Mouse (Mus musculus): ENCODE data around the gene Tmem143. TPM values are rescaled to one million over a fixed set of nuclear protein-coding genes. Genes with fewer than 3 reads are reported as not detected.

Tmem143 gene
- polyA plus RNA-seq, 1 experiment from 2014 or later: 5.8 TPM

DNA sequence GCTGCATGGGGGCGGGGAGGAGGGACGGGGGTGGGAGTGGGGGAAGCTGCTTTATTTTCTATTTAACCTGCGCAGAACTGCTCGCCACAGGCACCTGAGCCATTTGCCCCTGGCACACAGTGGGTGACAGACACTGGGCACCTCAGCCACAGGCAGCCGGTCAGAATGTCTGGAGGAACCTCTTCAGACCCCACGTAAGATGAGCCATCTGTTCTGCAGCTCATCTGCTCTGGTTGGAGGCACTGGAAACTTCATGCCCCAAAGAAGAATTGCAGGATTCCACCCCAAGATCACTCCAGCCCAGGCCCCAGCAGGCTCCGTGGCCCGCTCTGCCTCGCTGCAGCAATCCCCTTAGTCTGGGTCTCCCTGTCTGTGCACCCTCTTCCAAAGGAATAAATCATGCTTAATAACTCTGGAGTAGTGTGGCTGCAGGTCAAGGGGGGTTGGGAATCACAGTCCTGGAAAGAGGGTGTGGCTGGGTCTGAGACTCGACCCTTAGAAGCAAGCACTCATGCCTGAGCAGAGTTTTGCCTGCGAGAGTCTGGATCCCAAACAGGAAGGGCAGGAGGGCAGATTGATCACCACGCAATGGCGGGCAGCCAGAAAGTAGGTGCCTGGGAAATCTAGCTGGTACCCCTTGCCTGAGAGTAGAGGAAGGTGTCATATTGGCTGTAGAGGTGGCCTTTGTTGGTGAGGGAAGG lies 20.4 kb downstream of the Tmem143 start:
- H3K27me3 ChIP-seq (replicated peaks): no peaks in the 10 kb centered on the region; the same call in 1 of the 2 replicates
- H3K9ac ChIP-seq: peak overlapping the region; percentile 74
- H3K4me3 ChIP-seq: peak overlapping the region; percentile 42
- H3K36me3 ChIP-seq: peaks cover 5% of the 10 kb centered on the region; the same call in 1 of the 2 replicates
- no peak for ATAC-seq (ENCODE audit: extremely low read depth, insufficient number of reproducible peaks, low FRiP score, low TSS enrichment)
- H3K4me1 ChIP-seq: peaks cover 51% of the 10 kb centered on the region
- H3K27ac ChIP-seq (replicated peaks): peak overlapping the region; percentile 73
- 35% methylated on average over 13 of the region's 13 CpGs for WGBS
- H3K4me2 ChIP-seq: peak overlapping the region; percentile 68
- H3K9me3 ChIP-seq: no peaks in the 10 kb centered on the region

DNA sequence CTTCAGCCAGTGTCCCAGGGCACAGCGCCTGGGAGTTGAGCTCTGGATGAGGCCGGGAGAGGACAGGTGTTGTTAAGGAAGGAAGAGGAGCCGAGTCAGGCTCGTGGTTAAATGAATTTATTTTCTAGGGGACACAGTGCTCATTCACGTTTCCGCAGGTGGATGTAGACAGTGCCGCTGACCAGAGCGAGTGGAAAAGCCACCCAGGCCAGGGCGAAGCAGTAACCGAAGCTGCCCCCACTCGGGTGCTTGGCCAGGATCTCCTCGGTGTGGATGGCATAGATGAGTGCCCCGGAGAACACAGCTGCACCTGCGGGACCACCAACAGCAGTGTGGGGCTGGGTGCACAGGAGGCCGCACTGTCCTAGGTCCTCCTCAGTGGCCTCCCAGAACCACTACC lies 21.2 kb downstream of the Tmem143 start:
- H3K4me2 ChIP-seq: no peak overlapping the region
- H3K36me3 ChIP-seq: peaks cover 5% of the 10 kb centered on the region; the same call in 1 of the 2 replicates
- H3K27me3 ChIP-seq (replicated peaks): no peaks in the 10 kb centered on the region; the same call in 1 of the 2 replicates
- H3K4me3 ChIP-seq: no peak overlapping the region
- no peak for ATAC-seq (ENCODE audit: extremely low read depth, insufficient number of reproducible peaks, low FRiP score, low TSS enrichment)
- 82% methylated on average over 15 of the region's 15 CpGs for WGBS
- H3K9ac ChIP-seq: peak overlapping the region; percentile 74; the same call in 1 of the 2 replicates
- H3K4me1 ChIP-seq: peaks cover 58% of the 10 kb centered on the region
- 0 out of 2 replicates have a peak overlapping the region, but pooled peaks have one; percentile 73 for H3K27ac ChIP-seq (replicated peaks)
- no peaks in the 10 kb centered on the region for H3K9me3 ChIP-seq

DNA sequence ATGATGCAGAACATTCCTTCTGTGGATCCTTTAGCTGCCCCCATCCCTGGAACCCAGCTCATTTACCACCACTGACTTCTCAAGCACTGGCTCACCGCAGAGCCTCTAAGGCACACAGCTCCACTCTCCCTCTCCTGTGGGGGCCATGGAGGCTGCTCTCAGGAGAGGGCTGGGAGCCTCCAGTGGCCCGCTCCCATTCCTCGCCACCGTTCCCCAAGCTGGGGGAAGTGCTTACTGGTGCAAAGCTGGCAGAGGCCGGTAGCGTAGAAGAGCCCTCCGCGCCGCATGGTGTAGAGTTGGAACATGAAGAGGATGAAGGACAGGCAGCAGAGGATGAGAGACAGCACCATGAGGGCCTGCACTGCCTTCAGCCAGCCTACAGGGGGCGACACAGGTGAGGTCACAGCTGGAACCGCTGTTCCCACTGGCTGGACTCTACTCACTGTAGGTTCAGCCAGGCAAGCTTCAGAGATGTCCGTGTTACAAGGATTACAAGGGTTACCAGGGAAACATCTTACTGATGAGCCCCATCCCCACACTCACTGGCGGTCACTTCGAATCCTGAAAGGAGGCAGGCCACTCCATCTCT lies 22.4 kb downstream of the Tmem143 start:
- WGBS: 62% methylated on average over 14 of the region's 14 CpGs
- H3K27ac ChIP-seq (replicated peaks): no peak overlapping the region
- peak overlapping the region; percentile 62 for H3K4me2 ChIP-seq
- ATAC-seq (ENCODE audit: extremely low read depth, insufficient number of reproducible peaks, low FRiP score, low TSS enrichment): no peak
- no peaks in the 10 kb centered on the region for H3K9me3 ChIP-seq
- H3K27me3 ChIP-seq (replicated peaks): no peaks in the 10 kb centered on the region; the same call in 1 of the 2 replicates
- peaks cover 5% of the 10 kb centered on the region; the same call in 1 of the 2 replicates for H3K36me3 ChIP-seq
- peak overlapping the region; percentile 82 for H3K9ac ChIP-seq
- H3K4me3 ChIP-seq: peak overlapping the region; percentile 58; the same call in 1 of the 2 replicates
- peaks cover 61% of the 10 kb centered on the region for H3K4me1 ChIP-seq

DNA sequence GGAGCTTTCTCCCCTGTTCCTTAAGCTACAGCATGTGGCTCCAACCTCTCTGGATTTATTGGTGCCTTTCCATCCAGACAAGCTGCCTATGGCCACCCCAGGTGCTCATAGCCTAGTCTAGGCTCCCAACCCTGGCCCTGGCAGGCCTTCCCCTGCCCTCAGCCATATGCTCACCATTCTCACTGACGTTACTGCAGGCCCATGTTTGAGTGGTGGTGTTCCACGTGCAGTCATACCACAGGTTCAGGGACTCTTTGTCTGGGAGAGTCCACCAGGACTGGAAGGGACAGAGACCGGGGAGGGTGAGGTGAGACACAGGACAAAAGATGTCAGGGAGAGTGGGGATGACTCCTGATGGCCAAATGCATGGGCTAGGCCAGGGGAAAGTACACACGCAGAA lies 23.0 kb downstream of the Tmem143 start:
- no peaks in the 10 kb centered on the region; the same call in 1 of the 2 replicates for H3K27me3 ChIP-seq (replicated peaks)
- H3K9me3 ChIP-seq: no peaks in the 10 kb centered on the region
- peaks cover 67% of the 10 kb centered on the region for H3K4me1 ChIP-seq
- H3K27ac ChIP-seq (replicated peaks): no peak overlapping the region
- H3K4me2 ChIP-seq: peak overlapping the region; percentile 62
- 70% methylated on average over 4 of the region's 4 CpGs for WGBS
- H3K36me3 ChIP-seq: peaks cover 5% of the 10 kb centered on the region; the same call in 1 of the 2 replicates
- ATAC-seq (ENCODE audit: extremely low read depth, insufficient number of reproducible peaks, low FRiP score, low TSS enrichment): no peak
- H3K9ac ChIP-seq: peak overlapping the region; percentile 82
- peak overlapping the region; percentile 58 for H3K4me3 ChIP-seq

DNA sequence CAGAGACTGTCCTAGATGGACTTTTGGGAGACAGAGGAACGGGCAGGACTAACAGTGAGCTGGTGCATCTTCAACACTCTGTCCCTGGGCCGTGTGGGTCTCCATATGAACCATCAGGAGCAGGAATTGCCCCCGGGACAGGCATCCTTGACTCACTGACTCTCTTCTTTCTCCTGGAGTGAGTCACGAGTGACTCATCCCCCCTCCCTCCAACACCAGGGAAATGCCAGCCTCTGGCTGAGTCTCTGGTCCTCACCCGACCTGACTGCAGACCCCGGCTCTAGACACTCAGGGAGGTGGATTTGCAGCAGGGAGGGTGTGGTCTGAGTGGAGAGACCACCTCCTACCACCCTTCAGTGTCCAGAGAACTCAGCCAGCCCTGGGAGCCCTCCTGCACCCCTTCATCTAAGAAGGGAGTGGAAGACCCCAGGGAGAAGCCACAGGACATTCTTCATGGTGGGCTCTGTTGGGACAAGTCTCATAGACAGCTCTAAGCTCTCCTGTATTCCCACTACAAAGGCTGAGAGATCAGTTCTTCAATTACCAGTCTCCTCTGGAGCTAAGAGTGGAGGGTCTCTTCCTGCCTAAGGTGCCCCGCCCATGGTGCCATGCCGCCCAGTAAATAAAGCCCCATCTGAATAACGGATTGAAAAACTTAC lies 24.0 kb downstream of the Tmem143 start:
- Histone ChIP-seq H3K9me3 (no peaks in the 10 kb centered on the region), H3K4me2 (peak overlapping the region; percentile 62), H3K36me3 (peaks cover 5% of the 10 kb centered on the region; the same call in 1 of the 2 replicates), H3K4me1 (peaks cover 67% of the 10 kb centered on the region), H3K4me3 (peak overlapping the region; percentile 58), H3K27ac (replicated peaks) (peak overlapping the region; percentile 92), H3K27me3 (replicated peaks) (no peaks in the 10 kb centered on the region; the same call in 1 of the 2 replicates), H3K9ac (peak overlapping the region; percentile 82)
- 26% methylated on average over 9 of the region's 9 CpGs for WGBS
- no peak for ATAC-seq (ENCODE audit: extremely low read depth, insufficient number of reproducible peaks, low FRiP score, low TSS enrichment)

DNA sequence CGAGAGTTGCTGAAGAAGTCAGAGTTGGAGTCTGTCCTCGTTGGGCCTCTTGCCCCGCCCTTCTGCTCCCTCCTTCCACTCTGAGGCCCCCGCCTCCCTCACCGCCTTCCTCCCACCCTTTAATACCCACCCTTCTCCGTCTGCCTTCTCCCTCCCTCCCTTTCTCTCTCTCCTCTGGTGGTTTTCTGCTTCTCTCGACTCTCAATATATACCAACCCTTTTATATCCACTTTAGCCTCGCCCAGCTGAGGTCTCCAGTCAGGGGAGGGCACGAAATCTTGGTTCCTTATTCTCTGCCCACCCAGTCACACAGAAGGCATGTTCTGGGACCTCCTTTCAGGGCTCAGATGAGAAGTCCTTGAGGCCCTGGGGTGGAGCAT lies 24.5 kb downstream of the Tmem143 start, which contains the start of gene Emp3:
Emp3 (minus strand) TSS at position 163 of the 380 bp plus-strand sequence.
- Histone ChIP-seq H3K27me3 (replicated peaks) (no peaks in the 10 kb centered on the region; the same call in 1 of the 2 replicates), H3K4me3 (peak within 1 kb of the TSS; percentile 58), H3K4me1 (peaks cover 62% of the 10 kb centered on the region), H3K36me3 (peaks cover 5% of the 10 kb centered on the region; the same call in 1 of the 2 replicates), H3K27ac (replicated peaks) (peak within 1 kb of the TSS; percentile 92), H3K4me2 (peak within 1 kb of the TSS; percentile 62), H3K9ac (peak within 1 kb of the TSS; percentile 82), H3K9me3 (no peaks in the 10 kb centered on the region)
- ATAC-seq (ENCODE audit: extremely low read depth, insufficient number of reproducible peaks, low FRiP score, low TSS enrichment): no peak
- WGBS: 30% methylated on average over 9 of the region's 9 CpGs

DNA sequence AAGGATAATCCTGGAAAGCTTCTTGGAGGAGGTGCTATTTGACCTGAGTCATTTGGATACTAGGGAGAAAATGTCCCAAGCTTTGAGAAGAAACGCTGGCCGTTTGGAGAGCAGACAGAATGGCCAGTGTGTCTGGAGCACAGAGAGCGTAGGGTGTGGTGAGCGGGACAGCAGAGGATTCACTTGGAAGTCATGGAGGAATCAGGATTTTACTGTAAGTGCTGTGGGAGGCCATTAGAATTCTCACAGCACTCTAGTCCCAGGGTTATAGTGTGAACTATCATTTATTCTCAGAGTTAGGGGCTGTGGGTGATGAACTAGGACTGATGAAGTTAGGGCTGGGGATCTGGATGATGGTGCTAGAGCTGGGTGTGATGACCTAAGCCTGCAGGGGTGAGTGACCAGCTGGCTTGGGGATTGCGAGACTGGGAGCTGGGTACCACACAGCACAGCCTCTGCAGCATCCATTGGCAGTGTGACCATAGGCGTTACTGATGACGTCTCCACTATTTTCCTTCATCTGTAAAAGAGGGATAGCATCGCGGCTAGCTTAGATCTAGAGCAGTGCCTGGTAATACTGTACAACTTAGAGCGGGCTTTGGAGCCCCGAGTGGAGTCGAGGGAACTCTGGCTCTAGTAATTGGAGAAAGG lies 25.3 kb downstream of the Tmem143 start:
- Histone ChIP-seq H3K27ac (replicated peaks) (peak overlapping the region; percentile 92), H3K36me3 (peaks cover 5% of the 10 kb centered on the region; the same call in 1 of the 2 replicates), H3K27me3 (replicated peaks) (no peaks in the 10 kb centered on the region; the same call in 1 of the 2 replicates), H3K4me2 (peak overlapping the region; percentile 75), H3K4me3 (peak overlapping the region; percentile 56; the same call in 1 of the 2 replicates), H3K4me1 (peaks cover 53% of the 10 kb centered on the region), H3K9me3 (no peaks in the 10 kb centered on the region), H3K9ac (peak overlapping the region; percentile 73)
- 75% methylated on average over 12 of the region's 12 CpGs for WGBS
- ATAC-seq (ENCODE audit: extremely low read depth, insufficient number of reproducible peaks, low FRiP score, low TSS enrichment): no peak

DNA sequence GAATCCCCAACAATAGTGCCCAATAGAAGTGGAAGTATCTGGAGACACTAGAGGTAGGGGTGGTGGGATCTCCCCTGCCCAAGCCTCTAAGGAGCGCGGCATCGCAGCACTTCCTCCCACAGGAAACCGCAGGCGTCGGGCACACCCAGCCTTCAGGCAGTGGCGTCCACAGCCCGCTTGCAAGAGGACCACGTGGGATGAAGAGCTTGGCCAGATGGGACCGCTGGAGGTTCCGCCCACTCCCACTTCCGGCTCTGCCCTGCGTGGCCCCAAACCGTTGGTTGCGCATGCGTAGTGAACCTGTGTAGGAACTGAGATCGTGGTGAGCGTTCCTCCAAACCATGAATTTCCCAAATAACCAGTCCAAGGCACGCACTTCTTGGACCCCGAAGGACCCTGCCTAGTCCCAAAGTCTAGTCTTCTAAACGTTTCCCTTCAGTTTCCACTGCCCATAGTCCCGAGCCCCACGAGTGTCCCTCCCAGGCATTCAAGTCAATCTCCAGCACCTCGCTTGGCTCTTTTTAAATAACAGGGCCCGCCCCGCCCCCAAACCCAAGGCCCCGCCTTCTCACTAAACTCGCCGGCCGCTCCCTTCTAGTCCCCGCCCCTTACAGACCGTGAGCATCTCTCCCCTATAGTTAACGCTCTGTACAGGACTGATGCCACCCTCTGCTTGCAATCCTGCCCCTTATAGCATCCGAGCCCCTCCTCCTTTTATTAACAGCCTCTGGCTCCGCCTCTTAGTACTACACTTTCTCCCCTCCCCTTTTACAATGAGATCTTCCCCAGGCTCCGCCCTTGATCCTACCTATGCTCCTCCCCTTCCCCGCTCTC lies 26.4 kb downstream of the Tmem143 start:
- peak; percentile 79 for ATAC-seq (ENCODE audit: extremely low read depth, insufficient number of reproducible peaks, low FRiP score, low TSS enrichment)
- H3K27ac ChIP-seq (replicated peaks): peak overlapping the region; percentile 92
- peaks cover 5% of the 10 kb centered on the region for H3K9me3 ChIP-seq
- H3K36me3 ChIP-seq: peaks cover under 1% of the 10 kb centered on the region; the same call in 1 of the 2 replicates
- peak overlapping the region; percentile 75 for H3K4me2 ChIP-seq
- peaks cover 45% of the 10 kb centered on the region for H3K4me1 ChIP-seq
- WGBS: 1% methylated on average over 37 of the region's 37 CpGs
- peaks cover 11% of the 10 kb centered on the region for H3K27me3 ChIP-seq (replicated peaks)
- H3K9ac ChIP-seq: peak overlapping the region; percentile 73
- peak overlapping the region; percentile 56 for H3K4me3 ChIP-seq

DNA sequence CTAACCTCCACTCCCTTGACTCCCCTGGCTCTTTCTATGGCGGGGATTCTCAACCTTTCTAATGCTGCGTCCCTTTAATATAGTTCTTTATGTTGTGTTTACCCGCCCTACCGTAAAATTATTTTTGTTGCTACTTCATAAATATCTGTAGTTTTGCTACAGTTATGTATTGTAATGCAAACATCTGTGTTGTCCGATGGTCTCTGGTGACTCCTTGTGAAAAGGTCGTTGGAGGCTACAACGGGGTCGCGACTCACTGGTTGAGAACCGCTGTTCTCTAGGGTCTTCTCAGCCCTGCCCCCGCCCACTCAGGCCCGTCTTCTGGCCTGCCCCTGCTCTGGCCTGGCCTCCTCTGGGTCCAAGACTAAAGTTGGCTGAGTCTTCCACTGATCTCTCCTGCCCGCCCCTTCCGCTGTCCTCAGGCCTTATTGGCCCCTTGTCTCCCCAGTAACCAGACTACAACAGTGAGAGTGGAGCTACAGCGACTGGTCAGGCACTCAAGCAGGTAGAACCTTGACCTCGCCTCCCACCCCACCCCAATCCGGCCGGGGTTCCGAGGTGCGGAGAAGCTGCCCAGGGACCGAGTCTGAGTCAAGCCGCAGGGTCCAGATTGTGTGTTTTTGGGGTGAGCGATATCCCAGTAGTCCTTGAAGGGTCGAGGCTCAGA lies 27.2 kb downstream of the Tmem143 start, which contains the start of gene Ccdc114:
Ccdc114 (plus strand) TSS at position 311 of the 667 bp plus-strand sequence.
- Histone ChIP-seq H3K27me3 (replicated peaks) (peaks cover 14% of the 10 kb centered on the region), H3K4me3 (peak within 1 kb of the TSS; percentile 56), H3K4me1 (peaks cover 44% of the 10 kb centered on the region), H3K9ac (peak within 1 kb of the TSS; percentile 73), H3K27ac (replicated peaks) (peak within 1 kb of the TSS; percentile 92), H3K4me2 (peak within 1 kb of the TSS; percentile 75), H3K9me3 (peaks cover 5% of the 10 kb centered on the region), H3K36me3 (no peaks in the 10 kb centered on the region)
- ATAC-seq (ENCODE audit: extremely low read depth, insufficient number of reproducible peaks, low FRiP score, low TSS enrichment): peak; percentile 40; the same call in 1 of the 2 replicates
- WGBS: 4% methylated on average over 24 of the region's 24 CpGs

Measured in heart, embryonic 13.5 days (tissue).